Mouse (Mus musculus) limb, embryonic 11.5 days (tissue): ENCODE results near the gene Ip6k1. TPM values are rescaled to one million over a fixed set of nuclear protein-coding genes. Genes with fewer than 3 reads are reported as not detected.

Experiments
- ATAC-seq: fragments of 200-750 bp; cut with Nextera tagmentation; 2 replicates; pipeline ENCODE4 v1.8.0; 2017; ENCODE audit warnings: low read depth; ENCODE audit not compliant: insufficient number of reproducible peaks, low FRiP score, low TSS enrichment
- DNase-seq: peaks from one replicate; pipeline ENCODE4 v3.0.0-alpha.2; 2015; ENCODE audit warnings: low spot score
- H3K27ac ChIP-seq: fragments of 300-500 bp; sonication (generic); replicated peaks from 2 replicates; pipeline ENCODE4 v1.5.1; 2014; ENCODE audit warnings: low read depth, mild to moderate bottlenecking, low read length
- H3K27me3 ChIP-seq: fragments of 300-500 bp; sonication (generic); 2 replicates; pipeline ENCODE4 v1.6.1; 2014; ENCODE audit warnings: mild to moderate bottlenecking, low read length, mixed read lengths; ENCODE audit not compliant: control insufficient read depth, insufficient read depth
- H3K36me3 ChIP-seq: fragments of 300-500 bp; sonication (generic); 2 replicates; pipeline ENCODE4 v1.6.1; 2014; ENCODE audit warnings: mild to moderate bottlenecking, low read length, moderate library complexity, mixed read lengths; ENCODE audit not compliant: control insufficient read depth, insufficient read depth
- H3K4me1 ChIP-seq: fragments of 300-500 bp; sonication (generic); 2 replicates; pipeline ENCODE4 v1.6.1; 2014; ENCODE audit warnings: low read length, mixed read lengths; ENCODE audit not compliant: control insufficient read depth, insufficient read depth
- H3K4me2 ChIP-seq: fragments of 300-500 bp; sonication (generic); 2 replicates; pipeline ENCODE4 v1.6.1; 2014; ENCODE audit warnings: low read depth, mild to moderate bottlenecking, moderate library complexity; ENCODE audit not compliant: severe bottlenecking
- H3K4me3 ChIP-seq: fragments of 300-500 bp; sonication (generic); 2 replicates; pipeline ENCODE4 v1.5.1; 2014; ENCODE audit warnings: low read depth, low read length
- H3K9ac ChIP-seq: fragments of 300-500 bp; sonication (generic); 2 replicates; pipeline ENCODE4 v1.6.1; 2014; ENCODE audit warnings: mild to moderate bottlenecking, low read length
- H3K9me3 ChIP-seq: fragments of 300-500 bp; sonication (generic); 2 replicates; pipeline ENCODE4 v1.6.1; 2016; ENCODE audit warnings: low read length; ENCODE audit not compliant: control insufficient read depth
- WGBS: fragments of 180-500 bp; shearing (Covaris S2); extraction: QIAGEN DNeasy Blood & Tissue Kit; methylation state at CpG from one replicate; pipeline ENCODE4 v1.1.7; 2014; 5-methylcytosine and 5-hydroxymethylcytosine counted together
- polyA plus RNA-seq: library from polyadenylated mRNA; unstranded; fragments of >200 nt; fragmentation: Nextera tagmentation; extraction: Ambion mirVana; gene quantifications from 2 replicates; pipeline ENCODE4 v1.2.1, GENCODE M21; 2014

The Ip6k1 gene
- polyA plus RNA-seq, 1 experiment from 2014 or later: 30.5 TPM

DNA sequence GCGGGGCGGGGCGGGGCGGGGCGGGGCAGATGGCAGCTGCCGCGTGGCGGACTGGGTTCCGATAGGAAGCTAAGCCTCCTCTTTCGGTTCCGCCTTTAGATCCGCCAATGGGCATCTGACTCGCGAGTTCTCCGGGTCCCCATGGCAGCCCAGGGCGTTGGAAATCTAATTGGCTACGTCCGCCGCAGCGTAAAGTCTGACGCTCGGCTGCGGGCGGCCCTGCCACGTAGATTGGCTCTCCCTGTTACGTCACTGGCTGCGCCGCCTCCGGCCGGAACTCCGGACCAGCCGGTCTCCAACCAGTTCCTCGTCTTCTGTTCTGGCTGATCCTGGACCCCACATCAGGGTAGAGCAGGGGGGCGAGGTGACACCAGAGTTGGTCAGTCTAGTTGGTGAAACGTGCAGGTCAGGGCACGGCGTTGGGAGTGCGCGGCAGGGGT is 46.7 kb downstream of the Ip6k1 start, which contains the start of gene Gmppb:
Gene Gmppb, plus strand, starts transcription at position 227 of the 440 bp plus-strand sequence.
- no peaks in the 10 kb centered on the region for H3K9me3 ChIP-seq
- peak within 1 kb of the TSS; percentile 88 for H3K4me2 ChIP-seq
- H3K27me3 ChIP-seq: no peaks in the 10 kb centered on the region
- DNase-seq: peak; percentile 96
- H3K4me1 ChIP-seq: peaks cover 7% of the 10 kb centered on the region; the same call in 1 of the 2 replicates
- WGBS: under 1% methylated on average over 30 of the region's 39 CpGs
- H3K27ac ChIP-seq: peak within 1 kb of the TSS; percentile 26; the same call in 1 of the 2 replicates
- ATAC-seq: peak; percentile 91
- peak within 1 kb of the TSS; percentile 70 for H3K9ac ChIP-seq
- peaks cover 27% of the 10 kb centered on the region for H3K36me3 ChIP-seq
- H3K4me3 ChIP-seq: peak within 1 kb of the TSS; percentile 78

DNA sequence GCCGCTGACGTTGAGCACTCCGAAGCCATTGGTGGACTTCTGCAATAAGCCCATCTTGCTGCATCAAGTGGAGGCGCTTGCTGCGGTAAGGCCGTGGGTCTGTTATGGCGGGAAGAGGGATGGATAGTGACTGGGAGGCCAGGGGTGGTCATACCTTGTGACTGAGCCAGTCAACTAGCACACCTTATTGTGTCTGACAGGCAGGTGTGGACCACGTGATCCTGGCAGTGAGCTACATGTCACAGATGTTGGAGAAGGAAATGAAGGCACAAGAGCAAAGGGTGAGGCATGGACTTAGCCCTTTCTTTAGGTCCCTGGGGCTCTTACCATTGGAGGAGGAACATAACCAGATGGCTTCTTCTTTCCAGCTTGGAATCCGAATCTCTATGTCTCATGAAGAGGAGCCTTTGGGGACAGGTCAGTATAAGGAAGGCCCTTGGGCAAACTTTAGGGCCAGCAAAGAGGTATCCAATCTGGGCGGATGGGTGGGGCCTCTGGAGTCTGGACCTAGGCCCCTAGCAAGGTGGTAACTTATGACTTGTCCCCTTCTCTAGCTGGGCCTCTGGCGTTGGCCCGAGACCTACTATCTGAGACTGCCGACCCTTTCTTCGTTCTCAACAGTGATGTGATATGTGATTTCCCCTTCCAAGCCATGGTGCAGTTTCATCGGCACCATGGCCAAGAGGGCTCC is 47.4 kb downstream of the Ip6k1 start:
- H3K4me2 ChIP-seq: peak overlapping the region; percentile 88
- H3K4me1 ChIP-seq: peaks cover 7% of the 10 kb centered on the region; the same call in 1 of the 2 replicates
- ATAC-seq (peak; percentile 14), DNase-seq (no peak)
- no peaks in the 10 kb centered on the region for H3K9me3 ChIP-seq
- peaks cover 30% of the 10 kb centered on the region for H3K36me3 ChIP-seq
- H3K9ac ChIP-seq: peak overlapping the region; percentile 70
- H3K4me3 ChIP-seq: peak overlapping the region; percentile 78
- 0 out of 2 replicates have a peak overlapping the region, but pooled peaks have one; percentile 26 for H3K27ac ChIP-seq
- H3K27me3 ChIP-seq: no peaks in the 10 kb centered on the region
- 47% methylated on average over 15 of the region's 15 CpGs for WGBS

DNA sequence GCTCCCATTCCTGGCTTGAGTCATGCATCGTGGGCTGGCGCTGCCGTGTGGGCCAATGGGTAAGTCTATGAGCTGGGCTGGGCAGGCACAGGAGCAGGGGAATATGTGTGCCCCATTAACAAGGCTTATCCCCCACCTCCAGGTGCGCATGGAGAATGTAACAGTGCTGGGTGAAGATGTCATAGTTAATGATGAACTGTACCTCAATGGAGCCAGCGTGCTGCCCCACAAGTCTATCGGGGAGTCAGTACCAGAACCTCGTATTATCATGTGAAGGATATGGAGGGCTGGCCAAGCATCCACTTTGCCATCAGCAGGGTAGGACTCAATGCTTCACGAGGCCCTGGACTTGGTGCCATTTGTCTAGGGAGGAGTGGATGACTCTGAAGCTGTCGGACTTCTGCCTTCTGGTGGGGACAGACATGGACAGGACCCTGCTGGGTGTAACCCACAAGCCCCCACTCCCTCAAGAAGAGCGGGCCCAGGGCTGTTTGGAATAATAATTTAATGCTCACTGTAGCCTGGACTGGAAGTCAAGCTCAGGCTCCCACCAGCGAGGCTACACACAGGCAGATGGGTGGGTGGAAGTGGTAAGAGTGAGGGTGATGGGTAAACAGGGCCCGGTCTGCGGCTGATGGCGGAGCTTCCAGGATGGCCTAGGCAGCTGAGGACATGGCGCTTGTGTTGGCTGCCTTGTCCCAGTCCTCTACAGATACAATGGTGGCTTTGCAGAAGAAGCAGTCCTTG is 49.1 kb downstream of the Ip6k1 start:
- H3K9ac ChIP-seq: no peak overlapping the region
- ATAC-seq: no peak
- no peaks in the 10 kb centered on the region for H3K27me3 ChIP-seq
- no peak overlapping the region for H3K4me3 ChIP-seq
- DNase-seq: no peak
- no peaks in the 10 kb centered on the region for H3K9me3 ChIP-seq
- H3K4me2 ChIP-seq: no peak overlapping the region
- WGBS: 94% methylated on average over 15 of the region's 15 CpGs
- H3K4me1 ChIP-seq: peaks cover 7% of the 10 kb centered on the region; the same call in 1 of the 2 replicates
- no peak overlapping the region for H3K27ac ChIP-seq
- H3K36me3 ChIP-seq: peaks cover 19% of the 10 kb centered on the region

DNA sequence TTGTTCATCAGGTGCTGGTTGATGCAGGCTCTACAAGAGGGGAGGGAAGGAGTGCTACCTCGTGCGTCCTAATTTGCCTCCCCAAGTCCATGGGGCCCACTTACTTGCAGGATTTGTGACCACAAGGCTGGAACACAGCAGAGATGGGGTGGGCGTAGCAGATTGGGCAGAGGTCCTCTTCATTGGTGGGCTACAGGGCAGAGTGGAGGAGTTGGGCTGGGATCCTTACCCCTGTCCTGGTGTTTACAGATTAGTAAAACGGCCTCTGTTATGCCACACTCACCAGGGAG is 49.6 kb downstream of the Ip6k1 start:
- ATAC-seq (no peak), DNase-seq (no peak)
- peaks cover 7% of the 10 kb centered on the region; the same call in 1 of the 2 replicates for H3K4me1 ChIP-seq
- peaks cover 17% of the 10 kb centered on the region for H3K36me3 ChIP-seq
- WGBS: 75% methylated on average over 4 of the region's 4 CpGs
- no peaks in the 10 kb centered on the region for H3K9me3 ChIP-seq
- H3K27me3 ChIP-seq: no peaks in the 10 kb centered on the region
- no peak overlapping the region for H3K9ac ChIP-seq
- no peak overlapping the region for H3K4me2 ChIP-seq
- no peak overlapping the region for H3K27ac ChIP-seq
- no peak overlapping the region for H3K4me3 ChIP-seq

DNA sequence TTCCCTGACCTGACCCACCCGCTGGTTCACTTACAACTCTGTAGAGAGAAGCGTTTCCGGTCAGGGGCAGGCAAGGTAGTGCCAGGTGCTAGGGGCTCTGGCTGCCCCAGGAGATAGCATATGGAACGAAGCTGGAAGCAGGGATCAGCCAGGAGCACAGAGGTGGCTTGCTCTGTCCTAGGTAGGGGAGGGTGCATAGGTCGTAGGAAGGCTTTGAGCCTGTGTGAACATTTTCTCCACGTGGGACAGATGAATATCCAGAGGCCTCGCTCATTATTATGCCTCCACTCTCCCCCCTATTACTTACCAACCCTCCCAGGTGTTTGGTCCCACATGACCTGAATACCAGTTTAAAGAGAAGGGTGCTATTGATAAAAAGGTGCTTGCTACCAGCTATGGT is 50.1 kb downstream of the Ip6k1 start:
- Histone ChIP-seq H3K9me3 (no peaks in the 10 kb centered on the region), H3K4me3 (no peak overlapping the region), H3K4me2 (no peak overlapping the region), H3K36me3 (peaks cover 17% of the 10 kb centered on the region), H3K4me1 (peaks cover 7% of the 10 kb centered on the region; the same call in 1 of the 2 replicates), H3K9ac (no peak overlapping the region), H3K27me3 (no peaks in the 10 kb centered on the region), H3K27ac (no peak overlapping the region)
- WGBS: 74% methylated on average over 7 of the region's 7 CpGs
- ATAC-seq (no peak), DNase-seq (no peak)

DNA sequence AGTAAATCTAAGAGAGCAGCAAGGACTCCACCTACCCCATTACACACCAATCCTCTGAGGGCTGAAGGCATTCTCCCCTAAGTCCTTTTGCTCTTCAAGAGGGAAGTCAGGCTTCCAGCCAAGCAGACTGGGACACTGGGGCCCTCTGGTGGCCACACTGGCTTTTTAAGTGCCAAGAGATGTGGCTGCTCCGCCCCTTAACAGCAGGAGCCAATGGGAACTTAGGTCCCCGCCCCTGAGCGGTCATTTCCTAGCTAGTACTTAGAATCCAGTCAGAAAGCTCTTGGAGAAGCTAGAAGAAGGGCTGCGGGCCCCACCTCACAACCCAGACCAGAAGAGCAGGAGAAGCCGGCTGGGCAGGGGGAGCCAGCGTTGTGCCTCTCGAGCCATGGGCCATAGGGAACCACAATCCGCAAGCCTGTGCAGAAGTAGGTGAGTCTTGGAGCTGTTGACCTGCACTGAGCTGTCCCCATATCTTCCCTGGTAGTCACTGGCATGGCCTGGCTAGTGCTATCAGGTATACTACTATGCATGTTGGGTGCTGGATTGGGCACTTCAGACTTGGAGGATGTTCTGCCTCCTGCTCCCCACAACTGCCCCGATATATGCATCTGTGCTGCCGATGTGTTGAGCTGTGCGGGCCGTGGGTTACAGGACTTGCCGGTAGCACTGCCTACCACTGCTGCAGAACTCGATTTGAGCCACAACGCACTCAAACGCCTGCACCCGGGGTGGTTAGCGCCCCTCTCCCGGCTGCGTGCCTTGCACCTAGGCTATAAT is 50.8 kb downstream of the Ip6k1 start, which contains the start of gene Amigo3:
Gene Amigo3, plus strand, starts transcription at position 275 of the 780 bp plus-strand sequence.
- 0 out of 2 replicates have a peak within 1 kb of the TSS, but pooled peaks have one; percentile 15 for H3K4me2 ChIP-seq
- no peak within 1 kb of the TSS for H3K27ac ChIP-seq
- H3K27me3 ChIP-seq: no peaks in the 10 kb centered on the region
- no peak within 1 kb of the TSS for H3K4me3 ChIP-seq
- DNase-seq: peak; percentile 98
- peak; percentile 14; the same call in 1 of the 2 replicates for ATAC-seq
- 58% methylated on average over 20 of the region's 20 CpGs for WGBS
- no peaks in the 10 kb centered on the region for H3K9me3 ChIP-seq
- peaks cover 17% of the 10 kb centered on the region for H3K36me3 ChIP-seq
- H3K4me1 ChIP-seq: peaks cover 7% of the 10 kb centered on the region; the same call in 1 of the 2 replicates
- no peak within 1 kb of the TSS for H3K9ac ChIP-seq

DNA sequence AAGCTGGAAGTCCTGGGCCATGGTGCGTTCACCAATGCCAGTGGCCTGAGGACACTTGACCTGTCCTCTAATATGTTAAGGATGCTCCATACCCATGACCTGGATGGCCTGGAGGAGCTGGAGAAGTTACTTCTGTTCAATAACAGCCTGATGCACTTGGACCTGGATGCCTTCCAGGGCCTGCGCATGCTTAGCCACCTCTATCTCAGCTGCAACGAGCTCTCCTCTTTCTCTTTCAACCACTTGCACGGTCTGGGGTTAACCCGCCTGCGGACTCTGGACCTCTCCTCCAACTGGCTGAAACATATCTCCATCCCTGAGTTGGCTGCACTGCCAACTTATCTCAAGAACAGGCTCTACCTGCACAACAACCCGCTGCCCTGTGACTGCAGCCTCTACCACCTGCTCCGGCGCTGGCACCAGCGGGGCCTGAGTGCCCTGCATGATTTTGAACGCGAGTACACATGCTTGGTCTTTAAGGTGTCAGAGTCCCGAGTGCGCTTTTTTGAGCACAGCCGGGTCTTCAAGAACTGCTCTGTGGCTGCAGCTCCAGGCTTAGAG is 51.4 kb downstream of the Ip6k1 start:
- Histone ChIP-seq H3K4me3 (no peak overlapping the region), H3K4me1 (peaks cover 7% of the 10 kb centered on the region; the same call in 1 of the 2 replicates), H3K9me3 (no peaks in the 10 kb centered on the region), H3K4me2 (no peak overlapping the region), H3K27ac (no peak overlapping the region), H3K36me3 (peaks cover 17% of the 10 kb centered on the region), H3K27me3 (no peaks in the 10 kb centered on the region), H3K9ac (no peak overlapping the region)
- ATAC-seq (no peak), DNase-seq (no peak)
- WGBS: 92% methylated on average over 15 of the region's 15 CpGs
